Mouse (Mus musculus) midbrain, embryonic 14.5 days (tissue): ENCODE measurements around the gene Cysrt1. TPM values are rescaled to one million over a fixed set of nuclear protein-coding genes. Genes with fewer than 3 reads are reported as not detected.
A peak's percentile ranks its signal among the peaks of the same experiment; 100 is the strongest.

ENCODE experiments used
- ATAC-seq: fragments of 200-750 bp; cut with Nextera tagmentation; 2 replicates; pipeline ENCODE4 v1.8.0; 2017; ENCODE audit warnings: moderate number of reproducible peaks, moderate library complexity; ENCODE audit not compliant: low FRiP score, low TSS enrichment
- DNase-seq: peaks from one replicate; pipeline ENCODE4 v3.0.0-alpha.2; 2015
- H3K27ac ChIP-seq: fragments of 300-500 bp; sonication (generic); replicated peaks from 2 replicates; pipeline ENCODE4 v1.5.1; 2014; ENCODE audit warnings: mild to moderate bottlenecking, low read depth, low read length, moderate library complexity
- H3K27me3 ChIP-seq: fragments of 300-500 bp; sonication (generic); 2 replicates; pipeline ENCODE4 v1.6.1; 2014; ENCODE audit warnings: low read length, control low read depth, mixed read lengths; ENCODE audit not compliant: control insufficient read depth, insufficient read depth
- H3K36me3 ChIP-seq: fragments of 300-500 bp; sonication (generic); 2 replicates; pipeline ENCODE4 v1.6.1; 2014; ENCODE audit warnings: low read length, control low read depth; ENCODE audit not compliant: control insufficient read depth, insufficient read depth
- H3K4me1 ChIP-seq: fragments of 300-500 bp; sonication (generic); 2 replicates; pipeline ENCODE4 v1.6.1; 2014; ENCODE audit warnings: mild to moderate bottlenecking, antibody characterized with exemption, low read length, control low read depth; ENCODE audit not compliant: control insufficient read depth, insufficient read depth
- H3K4me2 ChIP-seq: fragments of 300-500 bp; sonication (generic); 2 replicates; pipeline ENCODE4 v1.6.1; 2014; ENCODE audit warnings: mild to moderate bottlenecking, low read length, moderate library complexity
- H3K4me3 ChIP-seq: fragments of 300-500 bp; sonication (generic); replicated peaks from 2 replicates; pipeline ENCODE4 v1.5.1; 2014; ENCODE audit warnings: low read depth, low read length
- H3K9ac ChIP-seq: fragments of 300-500 bp; sonication (generic); replicated peaks from 2 replicates; pipeline ENCODE4 v1.6.1; 2014; ENCODE audit warnings: mild to moderate bottlenecking, low read length, moderate library complexity
- H3K9me3 ChIP-seq: fragments of 300-500 bp; sonication (generic); 2 replicates; pipeline ENCODE4 v1.6.1; 2016; ENCODE audit warnings: low read length, control low read depth, mixed read lengths; ENCODE audit not compliant: control insufficient read depth
- WGBS: fragments of 180-500 bp; shearing (Covaris S2); extraction: QIAGEN DNeasy Blood & Tissue Kit; methylation state at CpG from one replicate; pipeline ENCODE4 v1.1.7; 2014; 5-methylcytosine and 5-hydroxymethylcytosine counted together
- polyA plus RNA-seq: library from polyadenylated mRNA; unstranded; fragments of >200 nt; fragmentation: Nextera tagmentation; extraction: Ambion mirVana; gene quantifications from 2 replicates; pipeline ENCODE4 v1.2.1, GENCODE M21; 2014

Gene Cysrt1
- polyA plus RNA-seq, 1 experiment from 2014 or later: not detected

DNA sequence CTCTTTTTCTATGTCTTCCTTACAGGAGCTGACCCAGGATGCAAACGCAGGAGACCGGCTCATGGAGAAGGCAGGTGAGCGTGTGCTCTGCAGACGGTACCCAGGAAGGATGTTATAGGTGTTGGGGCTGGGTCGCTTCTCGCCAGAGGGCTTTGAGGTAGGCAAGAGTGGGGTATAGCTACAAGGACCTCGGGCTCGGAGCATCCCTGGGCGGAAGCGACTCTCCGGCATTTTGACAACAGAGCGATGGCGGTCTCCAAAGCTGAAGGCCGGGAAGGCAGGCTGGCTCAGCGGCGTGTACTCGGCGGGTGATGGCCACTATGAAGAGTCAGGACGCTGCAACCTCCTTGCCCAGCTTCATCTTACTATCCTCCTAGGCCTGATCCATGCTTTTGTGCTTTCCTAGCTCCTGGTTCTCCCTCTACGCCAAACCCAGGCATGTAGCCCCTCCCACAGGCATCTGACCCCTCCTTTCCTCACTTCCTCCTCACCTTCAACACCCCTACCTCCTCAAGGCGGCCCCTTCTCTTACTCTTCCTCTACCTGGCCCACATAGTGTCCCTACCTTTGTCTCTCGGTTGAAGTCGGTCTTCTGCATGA is 28.9 kb downstream of the Cysrt1 start:
- DNase-seq: no peak

GRCm38 (mm10) chr2:25211121-25211670 is 31.1 kb downstream of the Cysrt1 start, which contains the start of gene Nelfb:
Gene Nelfb (minus strand): TSS chr2:25211489.
- no peaks in the 10 kb centered on the region for H3K27me3 ChIP-seq
- WGBS: under 1% methylated on average over 44 of the region's 44 CpGs
- DNase-seq (peak; percentile 91), ATAC-seq (peak; percentile 91)
- peak within 1 kb of the TSS; percentile 88 for H3K9ac ChIP-seq
- peak within 1 kb of the TSS; percentile 83 for H3K4me2 ChIP-seq
- peak within 1 kb of the TSS; percentile 86 for H3K4me3 ChIP-seq
- H3K36me3 ChIP-seq: peaks cover 22% of the 10 kb centered on the region
- H3K4me1 ChIP-seq: peaks cover 21% of the 10 kb centered on the region
- H3K9me3 ChIP-seq: no peaks in the 10 kb centered on the region
- H3K27ac ChIP-seq: peak within 1 kb of the TSS; percentile 92

More for the DNA sequence above, 28.9 kb downstream of the Cysrt1 start:
- Histone ChIP-seq H3K4me2 (no peak overlapping the region), H3K36me3 (peaks cover 3% of the 10 kb centered on the region), H3K9me3 (no peaks in the 10 kb centered on the region), H3K4me3 (no peak overlapping the region), H3K27ac (no peak overlapping the region), H3K4me1 (peaks cover 19% of the 10 kb centered on the region), H3K9ac (no peak overlapping the region), H3K27me3 (no peaks in the 10 kb centered on the region)
- WGBS: 74% methylated on average over 23 of the region's 23 CpGs
- no peak for ATAC-seq

DNA sequence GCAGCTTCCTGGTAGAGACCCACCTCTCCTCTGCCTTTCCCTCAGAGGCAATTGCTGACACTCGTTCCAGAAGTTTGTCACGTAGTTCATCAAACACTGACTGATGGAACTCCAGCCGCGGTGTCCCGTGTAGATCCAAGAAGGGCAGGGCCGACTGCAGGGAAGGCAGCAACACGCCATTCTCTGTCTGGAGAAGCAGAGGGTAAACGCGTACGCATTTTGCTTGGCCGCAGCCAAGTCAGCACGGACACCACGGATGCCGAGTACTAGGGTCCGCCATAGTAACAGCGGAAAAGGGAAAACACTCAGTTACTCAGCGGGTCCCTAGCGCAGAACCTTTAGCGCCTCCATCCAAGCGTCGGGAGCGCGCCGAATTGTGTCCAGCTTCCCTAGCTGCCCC is 31.6 kb downstream of the Cysrt1 start:
- Histone ChIP-seq H3K9me3 (no peaks in the 10 kb centered on the region), H3K4me3 (peak overlapping the region; percentile 86), H3K27ac (peak overlapping the region; percentile 92), H3K4me1 (peaks cover 21% of the 10 kb centered on the region), H3K27me3 (no peaks in the 10 kb centered on the region), H3K9ac (peak overlapping the region; percentile 88), H3K36me3 (peaks cover 27% of the 10 kb centered on the region), H3K4me2 (peak overlapping the region; percentile 83)
- ATAC-seq (0 out of 2 replicates have a peak, but pooled peaks have one; percentile 13), DNase-seq (no peak)
- WGBS: under 1% methylated on average over 24 of the region's 24 CpGs

DNA sequence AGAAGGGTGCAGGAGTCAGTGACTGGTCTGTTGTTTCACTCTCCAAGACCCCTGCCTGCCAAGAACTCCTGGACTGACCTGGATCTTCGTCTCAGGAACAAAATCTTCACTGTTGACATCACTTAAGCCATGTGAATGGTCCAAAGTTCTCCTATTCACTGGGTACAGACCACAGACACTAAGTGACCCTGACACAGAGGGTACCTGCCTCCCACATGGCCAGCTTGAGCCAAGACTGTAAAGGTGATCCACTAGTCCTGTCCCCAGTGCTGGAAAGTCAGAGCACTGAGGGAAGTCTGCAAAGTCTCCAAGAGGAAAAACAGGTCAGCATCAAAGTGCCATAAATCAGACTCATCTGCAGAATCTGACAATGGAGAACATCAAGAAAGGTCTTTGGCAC is 34.7 kb downstream of the Cysrt1 start:
- 86% methylated on average over 1 of the region's 1 CpGs for WGBS
- H3K9ac ChIP-seq: no peak overlapping the region
- H3K27me3 ChIP-seq: no peaks in the 10 kb centered on the region
- DNase-seq (no peak), ATAC-seq (no peak)
- no peaks in the 10 kb centered on the region for H3K9me3 ChIP-seq
- H3K36me3 ChIP-seq: peaks cover 58% of the 10 kb centered on the region
- no peak overlapping the region for H3K4me2 ChIP-seq
- H3K4me1 ChIP-seq: peaks cover 21% of the 10 kb centered on the region
- no peak overlapping the region for H3K4me3 ChIP-seq
- H3K27ac ChIP-seq: no peak overlapping the region

- Histone ChIP-seq H3K27me3 (no peaks in the 10 kb centered on the region), H3K4me1 (0 out of 2 replicates have a peak, but pooled peaks cover 6% of the 10 kb centered on the region), H3K9me3 (no peaks in the 10 kb centered on the region), H3K9ac (no peak overlapping the region), H3K4me2 (no peak overlapping the region), H3K36me3 (peaks cover 93% of the 10 kb centered on the region), H3K4me3 (no peak overlapping the region), H3K27ac (no peak overlapping the region)
- DNase-seq: peak; percentile 24
- ATAC-seq: no peak
- 61% methylated on average over 4 of the region's 4 CpGs for WGBS
Measured at GRCm38 (mm10) chr2:25203631-25204214, 38.5 kb downstream of the Cysrt1 start.

DNA sequence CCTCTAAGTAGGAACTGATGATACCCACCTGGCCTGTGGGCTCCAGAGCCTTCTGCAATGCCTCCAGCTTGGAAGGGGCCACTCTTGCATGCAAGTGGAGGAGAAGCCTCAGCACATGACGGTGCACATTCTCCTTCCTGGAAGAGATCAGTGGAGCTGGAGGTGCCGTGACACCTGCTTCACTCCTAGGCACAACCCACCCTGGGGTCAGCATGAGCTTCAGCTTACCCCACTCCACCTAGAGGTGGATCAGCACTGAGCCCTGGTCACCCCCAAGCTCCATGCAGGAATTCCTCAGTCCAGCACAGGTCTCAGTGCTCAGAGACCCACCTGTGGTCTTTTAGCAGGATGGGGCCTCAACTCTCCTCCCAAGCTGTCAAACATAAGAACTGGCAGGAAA is 41.6 kb downstream of the Cysrt1 start:
- peaks cover 76% of the 10 kb centered on the region for H3K36me3 ChIP-seq
- no peaks in the 10 kb centered on the region for H3K4me1 ChIP-seq
- H3K4me3 ChIP-seq: no peak overlapping the region
- H3K9ac ChIP-seq: no peak overlapping the region
- H3K9me3 ChIP-seq: no peaks in the 10 kb centered on the region
- H3K4me2 ChIP-seq: no peak overlapping the region
- WGBS: 91% methylated on average over 2 of the region's 2 CpGs
- ATAC-seq (no peak), DNase-seq (no peak)
- no peak overlapping the region for H3K27ac ChIP-seq
- H3K27me3 ChIP-seq: peaks cover 13% of the 10 kb centered on the region

GRCm38 (mm10) chr2:25197946-25198345 is 44.3 kb downstream of the Cysrt1 start:
- H3K9ac ChIP-seq: no peak overlapping the region
- ATAC-seq (no peak), DNase-seq (no peak)
- peaks cover 20% of the 10 kb centered on the region for H3K27me3 ChIP-seq
- H3K9me3 ChIP-seq: no peaks in the 10 kb centered on the region
- H3K4me2 ChIP-seq: no peak overlapping the region
- H3K4me1 ChIP-seq: no peaks in the 10 kb centered on the region
- no peak overlapping the region for H3K27ac ChIP-seq
- H3K4me3 ChIP-seq: no peak overlapping the region
- peaks cover 49% of the 10 kb centered on the region for H3K36me3 ChIP-seq

GRCm38 (mm10) chr2:25197191-25197590 is 45.1 kb downstream of the Cysrt1 start:
- H3K9ac ChIP-seq: no peak overlapping the region
- no peak overlapping the region for H3K4me2 ChIP-seq
- no peak overlapping the region for H3K27ac ChIP-seq
- H3K36me3 ChIP-seq: peaks cover 41% of the 10 kb centered on the region
- no peak overlapping the region for H3K4me3 ChIP-seq
- no peaks in the 10 kb centered on the region for H3K9me3 ChIP-seq
- peaks cover 20% of the 10 kb centered on the region for H3K27me3 ChIP-seq
- WGBS: 32% methylated on average over 2 of the region's 2 CpGs
- ATAC-seq (no peak), DNase-seq (no peak)
- no peaks in the 10 kb centered on the region for H3K4me1 ChIP-seq
